Mouse (Mus musculus) heart, embryonic 11.5 days (tissue): ENCODE measurements around the gene Zmym2. TPM values are rescaled to one million over a fixed set of nuclear protein-coding genes. Genes with fewer than 3 reads are reported as not detected.
"Not testable (repeated sequence)": the region's sequence is repeated elsewhere in the genome, so short reads cannot be mapped to it uniquely, and the experiment has no call there.

Experiments used
- ATAC-seq: fragments of 200-750 bp; cut with Nextera tagmentation; replicated peaks from 2 replicates; pipeline ENCODE4 v1.8.0; 2017; ENCODE audit warnings: moderate library complexity; ENCODE audit not compliant: insufficient number of reproducible peaks, low FRiP score, low TSS enrichment
- H3K27ac ChIP-seq: fragments of 300-500 bp; sonication (generic); 2 replicates; pipeline ENCODE4 v1.5.1; 2014; ENCODE audit warnings: mild to moderate bottlenecking, low read depth, low read length
- H3K27me3 ChIP-seq: fragments of 300-500 bp; sonication (generic); 2 replicates; pipeline ENCODE4 v1.6.1; 2014; ENCODE audit warnings: mild to moderate bottlenecking, low read length, mixed read lengths; ENCODE audit not compliant: control insufficient read depth, insufficient read depth
- H3K36me3 ChIP-seq: fragments of 300-500 bp; sonication (generic); 2 replicates; pipeline ENCODE4 v1.6.1; 2014; ENCODE audit warnings: mild to moderate bottlenecking, low read length, moderate library complexity, mixed read lengths; ENCODE audit not compliant: control insufficient read depth, insufficient read depth
- H3K4me1 ChIP-seq: fragments of 300-500 bp; sonication (generic); 2 replicates; pipeline ENCODE4 v1.6.1; 2014; ENCODE audit warnings: low read length; ENCODE audit not compliant: control insufficient read depth, insufficient read depth
- H3K4me2 ChIP-seq: fragments of 300-500 bp; sonication (generic); 2 replicates; pipeline ENCODE4 v1.6.1; 2014; ENCODE audit warnings: mild to moderate bottlenecking, moderate library complexity
- H3K4me3 ChIP-seq: fragments of 300-500 bp; sonication (generic); 2 replicates; pipeline ENCODE4 v1.5.1; 2014; ENCODE audit warnings: low read depth, low read length
- H3K9ac ChIP-seq: fragments of 300-500 bp; sonication (generic); 2 replicates; pipeline ENCODE4 v1.6.1; 2014; ENCODE audit warnings: mild to moderate bottlenecking, low read depth, low read length, moderate library complexity
- H3K9me3 ChIP-seq: fragments of 300-500 bp; sonication (generic); replicated peaks from 2 replicates; pipeline ENCODE4 v1.6.1; 2016; ENCODE audit warnings: low read length; ENCODE audit not compliant: control insufficient read depth
- WGBS: fragments of 180-500 bp; shearing (Covaris S2); extraction: QIAGEN DNeasy Blood & Tissue Kit; methylation state at CpG from one replicate; pipeline ENCODE4 v1.1.7; 2014; ENCODE audit not compliant: insufficient replicate concordance; 5-methylcytosine and 5-hydroxymethylcytosine counted together
- polyA plus RNA-seq: library from polyadenylated mRNA; unstranded; fragments of >200 nt; fragmentation: Nextera tagmentation; extraction: Ambion mirVana; gene quantifications from 2 replicates; pipeline ENCODE4 v1.2.1, GENCODE M21; 2014

The Zmym2 gene
- 32.0 and 33.6 TPM in 2 replicates for polyA plus RNA-seq

DNA sequence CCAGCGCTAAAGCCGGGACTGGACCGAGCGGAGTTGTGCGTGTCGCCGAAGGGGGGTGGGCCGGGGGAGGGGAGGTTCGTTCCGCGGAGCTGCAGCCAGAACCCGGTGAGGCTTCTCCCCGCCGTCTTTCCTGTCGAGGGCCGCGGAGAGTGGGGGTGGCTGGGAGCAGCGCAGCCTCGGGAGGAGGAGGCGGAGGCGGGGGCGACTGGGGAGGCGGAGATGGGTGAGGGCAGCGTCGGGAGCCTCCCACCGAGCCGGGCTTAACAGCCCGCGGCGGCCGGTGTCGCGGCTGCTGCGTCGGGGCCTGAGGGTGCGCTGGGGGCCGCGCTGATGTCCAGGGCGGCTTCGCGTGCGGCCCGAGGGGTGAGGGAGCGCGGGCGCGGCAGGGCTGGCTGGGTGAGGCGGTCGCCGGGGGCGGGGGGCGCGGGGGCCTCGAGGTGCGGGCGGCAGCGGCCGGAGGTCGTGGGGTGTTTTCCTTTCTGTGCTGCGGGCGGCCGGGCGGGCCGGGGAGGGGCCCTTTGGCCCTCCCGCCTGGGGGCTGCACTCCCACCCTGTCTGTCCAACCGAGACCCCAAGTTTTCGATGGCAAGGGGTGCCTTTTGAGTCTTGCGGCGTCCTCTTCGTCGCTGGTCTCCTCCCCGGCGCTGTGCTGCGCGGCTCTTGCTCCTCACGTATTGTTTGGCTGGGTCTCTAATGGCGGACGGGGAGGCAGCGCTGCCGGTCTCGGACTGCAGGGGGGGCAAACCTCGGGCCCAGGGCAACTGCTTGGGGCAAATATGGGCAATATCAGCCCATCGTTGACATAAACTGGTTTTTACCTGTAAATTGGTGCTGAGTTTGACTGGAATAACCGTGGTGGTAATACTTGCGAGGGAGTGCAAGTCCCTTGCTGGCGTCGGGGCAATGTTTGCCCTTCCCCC lies at the start of gene Zmym2:
Gene Zmym2 (plus strand): TSS at position 60 of the 920 bp plus-strand sequence.
- H3K9me3 ChIP-seq, H3K36me3 ChIP-seq, H3K27me3 ChIP-seq, H3K4me1 ChIP-seq: not testable (repeated sequence)
- ATAC-seq = peak; percentile 77
- WGBS = 1% methylated on average over 53 of the region's 87 CpGs
- peak within 1 kb of the TSS; percentile 99 for H3K27ac ChIP-seq
- H3K4me2 ChIP-seq = peak within 1 kb of the TSS; percentile 80
- peak within 1 kb of the TSS; percentile 97 for H3K9ac ChIP-seq
- H3K4me3 ChIP-seq = peak within 1 kb of the TSS; percentile 85

DNA sequence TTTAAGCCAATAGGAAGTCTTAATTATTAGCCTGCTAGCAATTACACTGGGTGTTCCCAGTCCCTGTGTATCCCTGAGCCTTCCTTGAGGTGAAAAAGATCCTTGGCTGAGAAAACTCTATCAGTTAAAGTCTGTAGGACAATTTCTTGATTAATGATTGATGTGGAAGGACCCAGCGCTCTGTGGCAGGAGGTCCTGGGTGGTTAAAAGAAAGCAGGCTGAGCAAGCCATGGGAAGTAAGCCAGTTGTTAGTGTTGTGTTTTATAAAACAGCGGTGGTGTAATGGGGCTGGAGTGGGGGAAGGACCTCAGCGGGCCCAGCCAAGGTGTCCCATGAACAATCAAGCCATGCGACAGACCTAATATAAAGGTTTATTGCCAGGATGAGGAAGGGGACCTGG lies 42.4 kb upstream of the Zmym2 start:
- H3K9ac ChIP-seq = no peak overlapping the region
- no peak overlapping the region for H3K27ac ChIP-seq
- H3K4me3 ChIP-seq = no peak overlapping the region
- H3K27me3 ChIP-seq = no peaks in the 10 kb centered on the region
- WGBS = 64% methylated on average over 4 of the region's 4 CpGs
- H3K36me3 ChIP-seq = no peaks in the 10 kb centered on the region
- ATAC-seq = no peak
- H3K4me2 ChIP-seq = no peak overlapping the region
- H3K4me1 ChIP-seq = no peaks in the 10 kb centered on the region
- no peaks in the 10 kb centered on the region for H3K9me3 ChIP-seq

DNA sequence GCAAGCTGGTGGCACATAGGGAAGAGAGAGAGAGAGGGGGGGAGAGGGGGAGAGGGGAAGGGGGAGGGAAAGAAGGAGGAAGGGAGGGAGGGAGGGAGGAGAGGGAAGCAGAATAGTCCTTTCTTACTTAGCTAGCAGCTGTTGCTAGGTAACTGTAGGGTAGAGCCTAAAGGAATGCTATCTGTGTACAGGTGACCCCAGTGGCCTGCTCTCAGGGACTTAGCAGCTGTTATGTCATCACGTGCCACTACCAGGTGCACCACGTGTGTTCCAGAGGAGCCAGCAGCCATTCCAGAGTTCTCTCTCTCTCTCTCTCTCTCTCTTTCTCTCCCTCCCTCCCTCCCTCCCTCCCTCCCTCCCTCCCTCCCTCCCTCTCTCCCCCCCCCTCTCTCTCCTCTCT lies 41.9 kb upstream of the Zmym2 start:
- Histone ChIP-seq H3K27ac (no peak overlapping the region), H3K4me1 (no peaks in the 10 kb centered on the region), H3K36me3 (no peaks in the 10 kb centered on the region), H3K9me3 (no peaks in the 10 kb centered on the region), H3K9ac (no peak overlapping the region), H3K4me2 (no peak overlapping the region), H3K4me3 (no peak overlapping the region), H3K27me3 (no peaks in the 10 kb centered on the region)
- no peak for ATAC-seq
- WGBS = 34% methylated on average over 2 of the region's 2 CpGs

DNA sequence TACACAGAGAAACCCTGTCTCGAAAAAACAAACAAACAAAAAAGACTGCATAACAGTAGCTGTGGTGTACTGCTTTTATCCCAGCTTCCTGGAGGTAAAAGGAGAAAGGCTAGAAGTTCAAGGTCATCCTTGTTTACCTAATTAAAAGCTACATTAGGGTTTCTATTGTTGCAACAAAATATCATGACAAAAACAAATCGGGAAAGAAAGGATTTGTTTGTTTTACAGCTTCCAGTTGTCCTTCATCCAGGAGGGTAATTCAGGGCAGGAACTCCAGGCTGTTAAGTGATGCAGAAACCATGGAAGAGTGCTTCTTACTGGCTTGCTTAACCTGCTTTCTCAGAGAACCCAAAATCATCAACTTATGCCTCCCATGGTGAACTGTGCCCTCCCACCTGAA lies 38.1 kb upstream of the Zmym2 start:
- no peak overlapping the region for H3K27ac ChIP-seq
- ATAC-seq = no peak
- H3K9me3 ChIP-seq = no peaks in the 10 kb centered on the region; the same call in 1 of the 2 replicates
- H3K4me2 ChIP-seq = no peak overlapping the region
- no peak overlapping the region for H3K4me3 ChIP-seq
- H3K36me3 ChIP-seq = no peaks in the 10 kb centered on the region
- H3K4me1 ChIP-seq = no peaks in the 10 kb centered on the region
- WGBS = 58% methylated on average over 2 of the region's 2 CpGs
- no peak overlapping the region for H3K9ac ChIP-seq
- H3K27me3 ChIP-seq = no peaks in the 10 kb centered on the region

DNA sequence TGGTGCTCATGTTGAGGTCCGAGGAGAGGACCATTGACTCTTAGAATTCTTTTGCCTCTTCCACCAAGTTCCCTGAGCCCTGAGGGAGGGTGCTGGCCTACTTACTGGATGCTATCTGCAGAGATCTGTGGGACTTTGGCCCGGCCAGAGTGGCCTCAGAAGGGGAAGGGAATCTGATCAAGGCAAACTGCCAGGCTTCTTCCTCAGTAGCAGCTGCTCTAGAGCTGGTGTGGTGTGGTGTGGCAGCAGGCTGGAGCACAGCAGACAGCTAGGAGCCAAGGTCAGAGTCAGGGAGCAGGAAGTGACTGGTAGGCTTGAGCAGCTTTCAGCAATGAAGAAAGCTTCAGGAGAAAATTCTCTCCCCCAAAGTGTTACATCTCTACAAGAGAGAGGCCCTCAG lies 36.8 kb upstream of the Zmym2 start:
- Histone ChIP-seq H3K4me1 (no peaks in the 10 kb centered on the region), H3K9me3 (peaks cover 8% of the 10 kb centered on the region), H3K27me3 (no peaks in the 10 kb centered on the region), H3K4me2 (no peak overlapping the region), H3K36me3 (no peaks in the 10 kb centered on the region), H3K27ac (no peak overlapping the region), H3K9ac (no peak overlapping the region), H3K4me3 (no peak overlapping the region)
- ATAC-seq = no peak
- 67% methylated on average over 2 of the region's 2 CpGs for WGBS

DNA sequence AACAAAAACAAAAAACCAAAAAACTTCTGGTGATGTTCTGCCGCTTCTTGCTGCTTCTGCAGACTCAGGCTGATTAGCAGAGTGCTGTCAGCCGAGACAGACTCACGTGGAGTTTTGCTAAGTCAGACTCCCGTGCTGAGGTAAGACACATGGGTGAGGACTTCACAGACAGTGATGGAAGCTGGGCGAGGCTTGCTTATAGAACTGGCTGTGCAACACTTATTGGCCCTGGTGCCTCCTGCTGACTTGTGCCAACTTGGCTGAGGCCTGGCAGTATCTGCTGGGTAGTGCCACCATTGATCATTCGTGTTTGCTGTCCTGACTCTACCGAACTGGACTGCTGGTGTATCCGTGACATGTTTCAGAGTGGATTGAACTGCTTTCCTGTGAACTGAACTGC lies 22.4 kb upstream of the Zmym2 start:
- H3K27ac ChIP-seq = no peak overlapping the region
- H3K27me3 ChIP-seq = peaks cover 8% of the 10 kb centered on the region
- H3K4me3 ChIP-seq = no peak overlapping the region
- no peak overlapping the region for H3K9ac ChIP-seq
- H3K4me2 ChIP-seq = no peak overlapping the region; the same call in 1 of the 2 replicates
- no peaks in the 10 kb centered on the region for H3K36me3 ChIP-seq
- no peaks in the 10 kb centered on the region for H3K9me3 ChIP-seq
- ATAC-seq = no peak
- H3K4me1 ChIP-seq = no peaks in the 10 kb centered on the region
- 62% methylated on average over 8 of the region's 8 CpGs for WGBS

DNA sequence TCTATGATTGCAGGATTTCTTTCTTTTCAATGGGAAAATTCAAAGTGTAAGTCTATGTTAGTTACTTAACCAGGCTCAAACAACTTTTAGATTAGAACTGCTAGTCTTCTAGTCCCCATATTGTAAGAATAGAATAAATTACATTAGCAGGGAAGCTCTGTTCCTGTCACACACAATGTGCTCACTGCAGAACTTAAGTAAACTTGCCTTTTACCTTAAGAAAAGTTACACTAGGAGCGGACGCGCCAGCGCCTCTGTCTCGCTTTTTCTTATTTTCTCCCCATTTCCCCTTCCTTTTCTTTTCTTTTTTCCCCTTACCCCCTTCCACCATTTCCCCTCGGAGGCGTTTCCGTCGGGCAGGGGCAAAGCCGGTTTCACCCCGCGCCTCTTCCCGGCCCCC lies 21.8 kb upstream of the Zmym2 start:
- Histone ChIP-seq H3K9ac (peak overlapping the region; percentile 61; the same call in 1 of the 2 replicates), H3K27me3 (peaks cover 8% of the 10 kb centered on the region), H3K4me1 (no peaks in the 10 kb centered on the region), H3K27ac (no peak overlapping the region), H3K4me3 (peak overlapping the region; percentile 46), H3K36me3 (no peaks in the 10 kb centered on the region), H3K4me2 (peak overlapping the region; percentile 74), H3K9me3 (no peaks in the 10 kb centered on the region)
- no peak for ATAC-seq
- WGBS = 6% methylated on average over 13 of the region's 13 CpGs

DNA sequence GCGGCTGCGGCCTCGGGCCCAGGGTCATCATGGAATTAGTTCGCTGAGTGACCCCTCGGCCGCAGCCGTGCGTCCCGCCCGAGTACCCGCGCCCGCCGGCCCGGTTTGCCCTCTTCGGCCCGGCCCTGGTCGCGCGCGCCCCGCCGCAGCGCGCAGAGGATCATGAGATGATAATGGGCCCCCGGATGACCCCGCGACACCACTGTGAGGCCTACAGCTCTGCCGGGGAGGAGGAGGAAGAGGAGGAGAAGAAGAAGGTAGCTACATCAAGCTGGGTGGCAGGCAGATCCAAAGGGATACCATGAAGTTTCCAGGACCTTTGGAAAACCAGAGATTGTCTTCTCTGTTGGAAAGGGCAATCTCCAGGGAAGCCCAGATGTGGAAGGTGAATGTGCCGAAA lies 21.3 kb upstream of the Zmym2 start:
- Histone ChIP-seq H3K4me2 (peak overlapping the region; percentile 74), H3K9ac (peak overlapping the region; percentile 61; the same call in 1 of the 2 replicates), H3K4me3 (peak overlapping the region; percentile 46)
- H3K27ac ChIP-seq, H3K36me3 ChIP-seq, H3K9me3 ChIP-seq, H3K27me3 ChIP-seq, ATAC-seq, H3K4me1 ChIP-seq: not testable (repeated sequence)
- WGBS = 3% methylated on average over 30 of the region's 30 CpGs

DNA sequence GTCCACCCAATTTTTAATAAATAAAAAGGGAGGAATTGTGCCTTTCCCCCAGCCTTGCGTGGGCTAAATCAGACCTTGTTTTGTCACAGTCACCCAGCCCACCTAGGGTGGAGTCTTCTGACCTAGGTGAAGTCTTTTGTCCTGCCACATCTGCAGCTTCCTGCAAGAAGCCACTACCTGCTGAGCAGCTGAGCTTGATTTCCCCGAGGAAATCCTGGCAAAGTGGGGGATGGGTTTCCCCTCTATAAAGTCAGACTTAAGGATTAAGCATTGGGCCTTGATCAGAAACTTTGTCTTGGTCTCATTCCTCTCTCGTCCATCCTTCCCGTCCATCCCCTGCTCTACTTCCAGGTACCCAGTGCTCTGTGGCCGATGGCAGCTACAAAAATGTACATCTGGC lies 12.9 kb upstream of the Zmym2 start:
- ATAC-seq = no peak
- Histone ChIP-seq H3K36me3 (no peaks in the 10 kb centered on the region), H3K4me1 (no peaks in the 10 kb centered on the region), H3K27me3 (no peaks in the 10 kb centered on the region), H3K27ac (no peak overlapping the region), H3K4me2 (no peak overlapping the region), H3K9ac (no peak overlapping the region), H3K4me3 (no peak overlapping the region), H3K9me3 (no peaks in the 10 kb centered on the region)
- WGBS = 77% methylated on average over 5 of the region's 5 CpGs
